Comparison of ENCODE assay signal across 19 mouse cellular contexts in genomic region chr2:45194335-45194734, GRCm38 (mm10).
A peak's percentile ranks its signal among the peaks of the same experiment; 100 is the strongest.
DNase-seq lines count a peak whose midpoint lies in the region.
"Had no signal": no experiment of that assay in that cellular context is flagged by ENCODE, and none has a peak within 500 bp of the region (broad histone marks: within the 10 kb centered on the region; RNA-seq: fewer than 3 reads in every experiment).

No protein-coding gene starts in this region.

- peak overlapping the region; percentile 99 for H3K27ac ChIP-seq in macrophage
- H3K27ac ChIP-seq in embryonic facial prominence, embryonic 10.5 days (replicated peaks), result no peak overlapping the region
- H3K27ac ChIP-seq: embryonic facial prominence, embryonic 12.5 days; forebrain, embryonic 15.5 days; heart, embryonic 10.5 days; hindbrain, embryonic 13.5 days had no signal

- peaks cover 19% of the 10 kb centered on the region; the same call in 1 of the 2 replicates for H3K79me2 ChIP-seq in macrophage (ENCODE audit: inconsistent target)

- no peaks in the 10 kb centered on the region for H3K36me3 ChIP-seq in macrophage (ENCODE audit: inconsistent target)
- H3K36me3 ChIP-seq in embryonic facial prominence, embryonic 10.5 days (replicated peaks), result no peaks in the 10 kb centered on the region
- H3K36me3 ChIP-seq: embryonic facial prominence, embryonic 12.5 days; forebrain, embryonic 15.5 days; heart, embryonic 10.5 days; hindbrain, embryonic 13.5 days had no signal

- no peaks in the 10 kb centered on the region for H3K27me3 ChIP-seq in embryonic facial prominence, embryonic 10.5 days (replicated peaks; ENCODE audit: low read depth, poor library complexity, severe bottlenecking)
- H3K27me3 ChIP-seq: embryonic facial prominence, embryonic 12.5 days; forebrain, embryonic 15.5 days; hindbrain, embryonic 13.5 days; Patski had no signal

- 0 out of 2 replicates have a peak, but pooled peaks cover 4% of the 10 kb centered on the region for H3K4me1 ChIP-seq in embryonic facial prominence, embryonic 10.5 days
- H3K4me1 ChIP-seq: forebrain, embryonic 15.5 days; heart, embryonic 10.5 days; hindbrain, embryonic 13.5 days had no signal

- DNase-seq in lung, postnatal 36 days, result peak; percentile 34
- no peak for DNase-seq in lung, postnatal 14 days
- DNase-seq in A20 (ENCODE audit: low read depth, low spot score), result peak; percentile 84
- peak; percentile 55 to 66 for DNase-seq in B cell, adult 2 months
- no peak for DNase-seq in thymus, postnatal 4 days
- no peak for DNase-seq in c-Kit-positive CD71-positive TER-119-positive erythroid progenitor cells, embryonic 14.5 days (ENCODE audit: low spot score)
- DNase-seq in embryonic facial prominence, embryonic 10.5 days (ENCODE audit: low spot score), result no peak
- DNase-seq: cerebellum, adult 11 months; cerebellum, adult 8-10 months; cerebellum, postnatal 14 days; embryo, embryonic 11 days; gastrocnemius, postnatal 10 days; heart, postnatal 10 days had no signal

- no peaks in the 10 kb centered on the region for H3K9me3 ChIP-seq in embryonic facial prominence, embryonic 10.5 days
- H3K9me3 ChIP-seq: embryonic facial prominence, embryonic 12.5 days; forebrain, embryonic 15.5 days; heart, embryonic 10.5 days; hindbrain, embryonic 13.5 days had no signal

- H3K4me3 ChIP-seq in macrophage (ENCODE audit: inconsistent target), result no peak overlapping the region
- H3K4me3 ChIP-seq in embryonic facial prominence, embryonic 10.5 days, result no peak overlapping the region
- H3K4me3 ChIP-seq: embryonic facial prominence, embryonic 12.5 days; forebrain, embryonic 15.5 days; heart, embryonic 10.5 days; hindbrain, embryonic 13.5 days had no signal

- WGBS in macrophage (ENCODE audit: missing documents), result 41% methylated on average over 6 of the region's 7 CpGs
- 85% methylated on average over 7 of the region's 7 CpGs for WGBS in embryonic facial prominence, embryonic 10.5 days

Comparison
In these comparisons a context has a peak if more than half of its experiments do, and no peak if none do; other contexts are left out.
1. DNase-seq: peak in lung, postnatal 36 days (single experiment), A20 (single experiment) and B cell, adult 2 months (2 of 2); none in lung, postnatal 14 days (single experiment), thymus, postnatal 4 days (single experiment), c-Kit-positive CD71-positive TER-119-positive erythroid progenitor cells, embryonic 14.5 days (single experiment) and embryonic facial prominence, embryonic 10.5 days (single experiment).